Mouse (Mus musculus) thymus, adult 2 months (tissue): ENCODE results near the gene Pgpep1.

Experiments used
- CTCF ChIP-seq: fragments of 200-500 bp; IDR thresholded peaks from 2 replicates; pipeline ENCODE4 v1.5.1; 2012; ENCODE audit warnings: mild to moderate bottlenecking, control low read depth, low read length, moderate library complexity, borderline replicate concordance; ENCODE audit not compliant: control insufficient read depth, poor library complexity, insufficient read depth; ENCODE audit errors: extremely low read depth
- POLR2A ChIP-seq: fragments of 200-500 bp; IDR thresholded peaks from 2 replicates; pipeline ENCODE4 v1.6.1; 2012; ENCODE audit warnings: mild to moderate bottlenecking, low read length, control low read depth, moderate library complexity; ENCODE audit not compliant: control insufficient read depth, poor library complexity, insufficient read depth; ENCODE audit errors: extremely low read depth

GRCm38 (mm10) chr8:70693636-70694035 lies 33.4 kb upstream of the Pgpep1 start:
- TF ChIP-seq CTCF (no peak), POLR2A (no peak)
